10 mouse cellular contexts compared by ENCODE assay signal in the genomic region with DNA sequence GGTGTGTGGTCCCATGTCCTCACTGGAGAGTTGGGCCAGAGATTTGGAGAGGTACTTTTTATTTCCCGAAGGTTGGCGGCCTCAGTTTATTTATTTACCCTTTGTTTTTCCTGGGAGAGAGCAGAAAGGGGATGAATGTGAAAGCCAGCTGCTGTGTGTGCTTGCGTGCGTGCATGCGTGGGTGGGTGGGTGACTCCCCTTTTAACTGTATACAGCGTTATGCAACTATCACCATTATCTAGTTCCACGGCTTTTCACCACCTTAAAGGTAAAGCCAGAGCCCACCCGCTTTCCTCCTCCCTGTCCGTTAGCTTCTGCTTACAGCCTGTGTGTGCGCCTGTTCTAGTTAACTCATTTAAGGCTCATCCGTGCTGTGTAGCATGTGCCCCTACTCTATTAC. TPM values are rescaled to one million over a fixed set of nuclear protein-coding genes. Genes with fewer than 3 reads are reported as not detected.
DNase-seq lines count a peak whose midpoint lies in the region; ATAC-seq and TF ChIP-seq lines count a peak whose summit lies in the region.
"Had no signal": no experiment of that assay in that cellular context is flagged by ENCODE, and none has a peak within 500 bp of the region (broad histone marks: within the 10 kb centered on the region; RNA-seq: fewer than 3 reads in every experiment).

No protein-coding gene starts in this region.

- H3K4me1 ChIP-seq in heart, embryonic 14.5 days (ENCODE audit: control insufficient read depth in 2 of 2, insufficient read depth in 2 of 2, low read length in 2 of 2) = peaks cover 8 to 15% of the 10 kb centered on the region in 2 experiments
- H3K4me1 ChIP-seq in MEL (ENCODE audit: control insufficient read depth in 1 of 2, insufficient read depth in 2 of 2, low read length in 2 of 2) = peaks cover 14 to 32% of the 10 kb centered on the region in 2 experiments
- peaks cover 50% of the 10 kb centered on the region for H3K4me1 ChIP-seq in hindbrain, embryonic 13.5 days (replicated peaks)
- peaks cover 31% of the 10 kb centered on the region for H3K4me1 ChIP-seq in midbrain, embryonic 12.5 days

- no peak overlapping the region for H3K4me3 ChIP-seq in heart, embryonic 14.5 days (ENCODE audit: control insufficient read depth in 1 of 2, insufficient read depth in 1 of 2, low read depth in 1 of 2, low read length in 2 of 2)
- H3K4me3 ChIP-seq in MEL (ENCODE audit: control insufficient read depth in 1 of 2, insufficient read depth in 1 of 2, low read depth in 2 of 2, low read length in 2 of 2) = peak overlapping the region; percentile 79 to 91
- peak overlapping the region; percentile 80 for H3K4me3 ChIP-seq in hindbrain, embryonic 13.5 days
- H3K4me3 ChIP-seq in midbrain, embryonic 12.5 days = peak overlapping the region; percentile 89

- no peak for ATAC-seq in heart, embryonic 14.5 days (ENCODE audit: insufficient number of reproducible peaks, insufficient read depth, low FRiP score, low read depth)
- no peak for ATAC-seq in hindbrain, embryonic 13.5 days (ENCODE audit: low FRiP score)
- ATAC-seq in midbrain, embryonic 12.5 days (ENCODE audit: low FRiP score, low read depth) = no peak

- TF ChIP-seq CTCF in MEL (IDR thresholded peaks at IDR 0.05 in 2 of 3, conservative IDR thresholded peaks at IDR 0.05 in 1 of 3; ENCODE audit: control insufficient read depth in 1 of 3, insufficient read depth in 1 of 3, low read depth in 2 of 3, low read length in 3 of 3, poor library complexity in 1 of 3, severe bottlenecking in 1 of 3) = no peak

- TF ChIP-seq POLR2A in MEL (IDR thresholded peaks at IDR 0.05; ENCODE audit: control insufficient read depth in 1 of 2, insufficient read depth in 1 of 2, low read depth in 1 of 2, low read length in 2 of 2, poor library complexity in 1 of 2) = no peak

- TF ChIP-seq RAD21 in MEL (IDR thresholded peaks at IDR 0.05; ENCODE audit: low read depth, low read length) = no peak

- WGBS in heart, embryonic 14.5 days = 82% methylated on average over 11 of the region's 11 CpGs
- 76% methylated on average over 11 of the region's 11 CpGs for WGBS in hindbrain, embryonic 13.5 days
- WGBS in midbrain, embryonic 12.5 days = 87% methylated on average over 11 of the region's 11 CpGs

- no peak overlapping the region for H3K27ac ChIP-seq in heart, embryonic 14.5 days (replicated peaks in 1 of 2; ENCODE audit: control insufficient read depth in 1 of 2, insufficient read depth in 1 of 2, low read depth in 2 of 2, low read length in 2 of 2)
- H3K27ac ChIP-seq in MEL (ENCODE audit: control insufficient read depth, low read depth, low read length) = peak overlapping the region; percentile 70
- no peak overlapping the region for H3K27ac ChIP-seq in hindbrain, embryonic 13.5 days
- H3K27ac ChIP-seq in midbrain, embryonic 12.5 days (replicated peaks) = no peak overlapping the region
- H3K27ac ChIP-seq: macrophage had no signal

- peak in 1 of 2 experiments; percentile 33; a peak in 1 of 4 replicates for TF ChIP-seq EP300 in MEL (IDR thresholded peaks at IDR 0.05; ENCODE audit: low read depth in 1 of 2, low read length in 2 of 2)

- no peak for DNase-seq in heart, adult 8-10 months (ENCODE audit: low spot score)
- peak; percentile 62 for DNase-seq in MEL (ENCODE audit: low read depth, low spot score)
- no peak for DNase-seq in adrenal gland, postnatal 14 days
- DNase-seq in ovary, adult 18-20 months (ENCODE audit: low spot score) = no peak
- no peak for DNase-seq in yolk sac, embryonic 10.5 days (ENCODE audit: low spot score)
- DNase-seq: gastrocnemius, postnatal 25 days had no signal

- H3K4me2 ChIP-seq in heart, embryonic 14.5 days (ENCODE audit: low read length) = peak overlapping the region; percentile 99
- peak overlapping the region; percentile 88 for H3K4me2 ChIP-seq in hindbrain, embryonic 13.5 days
- peak overlapping the region; percentile 89 for H3K4me2 ChIP-seq in midbrain, embryonic 12.5 days (replicated peaks)

- H3K9me3 ChIP-seq in heart, embryonic 14.5 days (ENCODE audit: control insufficient read depth, low read length) = no peaks in the 10 kb centered on the region
- no peaks in the 10 kb centered on the region for H3K9me3 ChIP-seq in MEL (replicated peaks; ENCODE audit: insufficient read depth, low read length)
- no peaks in the 10 kb centered on the region for H3K9me3 ChIP-seq in hindbrain, embryonic 13.5 days
- no peaks in the 10 kb centered on the region for H3K9me3 ChIP-seq in midbrain, embryonic 12.5 days

- H3K79me2 ChIP-seq in MEL (ENCODE audit: control insufficient read depth, insufficient read depth, low read length, poor library complexity) = peaks cover 66% of the 10 kb centered on the region

- H3K36me3 ChIP-seq in heart, embryonic 14.5 days (ENCODE audit: control insufficient read depth, insufficient read depth, low read length) = peaks cover 6% of the 10 kb centered on the region; the same call in 1 of the 2 replicates
- peaks cover 4 to 40% of the 10 kb centered on the region in 2 experiments; a peak in 3 of 4 replicates for H3K36me3 ChIP-seq in MEL (ENCODE audit: control insufficient read depth in 1 of 2, insufficient read depth in 2 of 2, low read length in 2 of 2)
- H3K36me3 ChIP-seq in hindbrain, embryonic 13.5 days = no peaks in the 10 kb centered on the region
- H3K36me3 ChIP-seq in midbrain, embryonic 12.5 days = 0 out of 2 replicates have a peak, but pooled peaks cover 3% of the 10 kb centered on the region

- peak overlapping the region; percentile 93; the same call in 1 of the 2 replicates for H3K9ac ChIP-seq in heart, embryonic 14.5 days (ENCODE audit: low read length)
- peak overlapping the region; percentile 95 for H3K9ac ChIP-seq in MEL (ENCODE audit: control insufficient read depth, low read depth, low read length, poor library complexity, severe bottlenecking)
- peak overlapping the region; percentile 95 for H3K9ac ChIP-seq in hindbrain, embryonic 13.5 days
- no peak overlapping the region for H3K9ac ChIP-seq in midbrain, embryonic 12.5 days (replicated peaks)

- H3K27me3 ChIP-seq in heart, embryonic 14.5 days (ENCODE audit: control insufficient read depth, insufficient read depth, low read length) = no peaks in the 10 kb centered on the region
- no peaks in the 10 kb centered on the region for H3K27me3 ChIP-seq in MEL (ENCODE audit: control insufficient read depth in 1 of 2, insufficient read depth in 2 of 2, low read length in 2 of 2)
- H3K27me3 ChIP-seq in hindbrain, embryonic 13.5 days = no peaks in the 10 kb centered on the region
- H3K27me3 ChIP-seq in midbrain, embryonic 12.5 days = no peaks in the 10 kb centered on the region

TF ChIP-seq in MEL, 35 proteins besides CTCF, POLR2A, EP300 and RAD21:
- TF ChIP-seq CHD1 (IDR thresholded peaks at IDR 0.05; ENCODE audit: low read depth, low read length) = 0 out of 2 replicates have a peak, but pooled peaks have one; percentile 72
- peak; percentile 65 for TF ChIP-seq SIN3A (IDR thresholded peaks at IDR 0.05; ENCODE audit: low read length)
- no peak for TF ChIP-seq MAFK (IDR thresholded peaks at IDR 0.05; ENCODE audit: borderline replicate concordance, low read depth, low read length)
- TF ChIP-seq MAX (IDR thresholded peaks at IDR 0.05; ENCODE audit: low read length) = peak; percentile 24; the same call in 1 of the 2 replicates
- peak; percentile 70 for TF ChIP-seq MXI1 (IDR thresholded peaks at IDR 0.05; ENCODE audit: low read depth, low read length)
- no peak for TF ChIP-seq GATA1 (IDR thresholded peaks at IDR 0.05; ENCODE audit: low read depth, low read length)
TF ChIP-seq in MEL: peak in this region for 4.

RNA-seq across cellular contexts. Expression of gene Sun1, which starts 1.7 kb away (rescaled TPM):
- 39.6 and 41.4 TPM in 2 replicates for polyA plus RNA-seq in heart, embryonic 14.5 days (2014; fragmentation: Nextera tagmentation; extraction: Ambion mirVana)
- 10 to 100 TPM; 48.0 to 58.0 (median 50.7) TPM for total RNA-seq in heart, adult 8-10 months (2022)
- 71.1 and 71.3 TPM in 2 replicates for total RNA-seq in MEL (2012; rRNA removed)
- polyA plus RNA-seq in MEL (2012; ENCODE audit: insufficient read depth in 1 of 2, insufficient read length in 2 of 2, low read depth in 1 of 2, low replicate concordance in 2 of 2, missing spikeins in 1 of 2) = 10 to 100 TPM in 1 of 2 experiments, not detected in 1; 79.0 TPM
- 43.6 and 44.7 TPM in 2 replicates for polyA plus RNA-seq in hindbrain, embryonic 13.5 days (2015; fragmentation: Nextera tagmentation; extraction: Ambion mirVana)
- polyA plus RNA-seq in midbrain, embryonic 12.5 days (2016; fragmentation: Nextera tagmentation; extraction: Ambion mirVana) = 48.1 and 53.1 TPM in 2 replicates
- 63.6 and 78.6 TPM in 2 replicates for total RNA-seq in adrenal gland, postnatal 14 days (2021)

RNA-seq across cellular contexts. Expression of gene Get4, which starts 50.0 kb away (rescaled TPM):
- 138 and 144 TPM in 2 replicates for polyA plus RNA-seq in heart, embryonic 14.5 days (2014; fragmentation: Nextera tagmentation; extraction: Ambion mirVana)
- total RNA-seq in heart, adult 8-10 months (2022) = 10 to 100 TPM; 39.1 to 45.9 (median 43.7) TPM
- total RNA-seq in MEL (2012; rRNA removed) = 108 and 117 TPM in 2 replicates
- polyA plus RNA-seq in MEL (2012; ENCODE audit: insufficient read depth in 1 of 2, insufficient read length in 2 of 2, low read depth in 1 of 2, low replicate concordance in 2 of 2, missing spikeins in 1 of 2) = 100 to 1,000 TPM in 1 of 2 experiments, not detected in 1; 180 TPM
- polyA plus RNA-seq in hindbrain, embryonic 13.5 days (2015; fragmentation: Nextera tagmentation; extraction: Ambion mirVana) = 113 TPM in 2 replicates
- 130 and 132 TPM in 2 replicates for polyA plus RNA-seq in midbrain, embryonic 12.5 days (2016; fragmentation: Nextera tagmentation; extraction: Ambion mirVana)
- total RNA-seq in adrenal gland, postnatal 14 days (2021) = 62.4 and 73.8 TPM in 2 replicates

RNA-seq across cellular contexts. Expression of gene Dnaaf5, which starts 52.1 kb away (rescaled TPM):
- polyA plus RNA-seq in heart, embryonic 14.5 days (2014; fragmentation: Nextera tagmentation; extraction: Ambion mirVana) = 6.4 and 6.5 TPM in 2 replicates
- 10 to 100 TPM; 16.1 to 20.0 (median 18.2) TPM for total RNA-seq in heart, adult 8-10 months (2022)
- total RNA-seq in MEL (2012; rRNA removed) = 17.0 and 20.1 TPM in 2 replicates
- 10 to 100 TPM in 1 of 2 experiments, not detected in 1; 35.4 TPM for polyA plus RNA-seq in MEL (2012; ENCODE audit: insufficient read depth in 1 of 2, insufficient read length in 2 of 2, low read depth in 1 of 2, low replicate concordance in 2 of 2, missing spikeins in 1 of 2)
- 3.1 and 3.7 TPM in 2 replicates for polyA plus RNA-seq in hindbrain, embryonic 13.5 days (2015; fragmentation: Nextera tagmentation; extraction: Ambion mirVana)
- polyA plus RNA-seq in midbrain, embryonic 12.5 days (2016; fragmentation: Nextera tagmentation; extraction: Ambion mirVana) = 6.7 and 6.9 TPM in 2 replicates
- 18.9 and 20.4 TPM in 2 replicates for total RNA-seq in adrenal gland, postnatal 14 days (2021)

RNA-seq across cellular contexts. Expression of gene Prkar1b, which starts 52.3 kb away (rescaled TPM):
- 9.5 and 9.9 TPM in 2 replicates for polyA plus RNA-seq in heart, embryonic 14.5 days (2014; fragmentation: Nextera tagmentation; extraction: Ambion mirVana)
- 1 to 10 TPM; 2.1 to 2.7 (median 2.3) TPM for total RNA-seq in heart, adult 8-10 months (2022)
- total RNA-seq in MEL (2012; rRNA removed) = not detected in 2 replicates
- polyA plus RNA-seq in MEL (2012; ENCODE audit: insufficient read depth in 1 of 2, insufficient read length in 2 of 2, low read depth in 1 of 2, low replicate concordance in 2 of 2, missing spikeins in 1 of 2) = not detected
- polyA plus RNA-seq in hindbrain, embryonic 13.5 days (2015; fragmentation: Nextera tagmentation; extraction: Ambion mirVana) = 179 and 194 TPM in 2 replicates
- polyA plus RNA-seq in midbrain, embryonic 12.5 days (2016; fragmentation: Nextera tagmentation; extraction: Ambion mirVana) = 45.5 and 50.4 TPM in 2 replicates
- 16.4 and 20.0 TPM in 2 replicates for total RNA-seq in adrenal gland, postnatal 14 days (2021)

Comparison
In these comparisons a context has a peak if more than half of its experiments do, and no peak if none do; other contexts are left out.
1. H3K4me3 ChIP-seq: peak in MEL (2 of 2), hindbrain, embryonic 13.5 days (single experiment) and midbrain, embryonic 12.5 days (single experiment); none in heart, embryonic 14.5 days (0 of 2).
2. Peak in every context shown above with its lines, with median percentiles within 50 percentile points of each other: H3K4me2 ChIP-seq.